Mouse (Mus musculus): ENCODE results near the gene Chst12. TPM values are rescaled to one million over a fixed set of nuclear protein-coding genes. Genes with fewer than 3 reads are reported as not detected.

Gene Chst12
- polyA plus RNA-seq (2012; ENCODE audit: low replicate concordance) = 71.4 and 91.5 TPM in 2 replicates

GRCm38 (mm10) chr5:140505208-140505780 lies at the start of gene Chst12:
Gene Chst12, plus strand, starts transcription at chr5:140505550.

GRCm38 (mm10) chr5:140564896-140565295 lies 59.5 kb downstream of the Chst12 start, which contains the start of gene Grifin:
Gene Grifin, minus strand, starts transcription at chr5:140565071.

Other genes starting within 250 kb of the Chst12 start
- 6.2 and 9.6 TPM in 2 replicates for gene Mad1l1, start 184.0 kb upstream of the Chst12 start, polyA plus RNA-seq (2012; ENCODE audit: low replicate concordance)
- gene Nudt1, start 183.9 kb upstream of the Chst12 start, polyA plus RNA-seq (2012; ENCODE audit: low replicate concordance) = 3.0 and 6.6 TPM in 2 replicates
- 6.4 and 9.1 TPM in 2 replicates for gene Mrm2, start 173.7 kb upstream of the Chst12 start, polyA plus RNA-seq (2012; ENCODE audit: low replicate concordance)
- gene Snx8, start 116.3 kb upstream of the Chst12 start, polyA plus RNA-seq (2012; ENCODE audit: low replicate concordance) = 70.0 and 96.7 TPM in 2 replicates
- 52.1 and 56.7 TPM in 2 replicates for gene Eif3b, start 86.2 kb upstream of the Chst12 start, polyA plus RNA-seq (2012; ENCODE audit: low replicate concordance)
- gene Gm4869, start 59.9 kb upstream of the Chst12 start, polyA plus RNA-seq (2012; ENCODE audit: low replicate concordance) = 0.04 and 0.10 TPM in 2 replicates
- gene Grifin, start 59.5 kb downstream of the Chst12 start, polyA plus RNA-seq (2012; ENCODE audit: low replicate concordance) = 0.29 and 1.8 TPM in 2 replicates
- gene Lfng, start 101.8 kb downstream of the Chst12 start, polyA plus RNA-seq (2012; ENCODE audit: low replicate concordance) = 237 and 285 TPM in 2 replicates
- gene Ttyh3, start 143.5 kb downstream of the Chst12 start, polyA plus RNA-seq (2012; ENCODE audit: low replicate concordance) = 251 and 338 TPM in 2 replicates
- gene Iqce, start 196.8 kb downstream of the Chst12 start, polyA plus RNA-seq (2012; ENCODE audit: low replicate concordance) = 16.4 and 19.7 TPM in 2 replicates
- 38.2 and 43.9 TPM in 2 replicates for gene Brat1, start 199.5 kb downstream of the Chst12 start, polyA plus RNA-seq (2012; ENCODE audit: low replicate concordance)
- gene Amz1, start 218.6 kb downstream of the Chst12 start, polyA plus RNA-seq (2012; ENCODE audit: low replicate concordance) = 13.7 and 32.8 TPM in 2 replicates

Data from hematopoietic multipotent progenitor cell, adult 10-12 weeks (in vitro differentiated cells).